Comparison of ENCODE assay signal across 21 mouse cellular contexts in genomic region chr13:45918956-45919711, GRCm38 (mm10).
"Had no signal": no experiment of that assay in that cellular context is flagged by ENCODE, and none has a peak within 500 bp of the region (broad histone marks: within the 10 kb centered on the region; RNA-seq: fewer than 3 reads in every experiment).

No protein-coding gene starts in this region.

- DNase-seq: kidney, postnatal 14 days; left cerebral cortex, postnatal 4 days; liver, postnatal 0 days; lung, embryonic 14.5 days; right cerebral cortex, postnatal 4 days; spleen, adult 18-20 months; thymus, postnatal 25 days had no signal

- H3K4me3 ChIP-seq: kidney, embryonic 15.5 days; layer of hippocampus, adult 2 months; limb, embryonic 12.5 days; limb, embryonic 15.5 days; megakaryocyte, embryonic 14.5 days; midbrain, embryonic 10.5 days; midbrain, embryonic 13.5 days; stomach, embryonic 15.5 days had no signal

- H3K4me1 ChIP-seq: limb, embryonic 12.5 days; midbrain, embryonic 10.5 days had no signal

- H3K9ac ChIP-seq: kidney, embryonic 15.5 days; limb, embryonic 12.5 days; limb, embryonic 15.5 days; liver, embryonic 14.5 days; liver, postnatal 0 days; lung, embryonic 14.5 days; midbrain, embryonic 13.5 days; stomach, embryonic 15.5 days had no signal

- H3K27me3 ChIP-seq: kidney, embryonic 15.5 days; limb, embryonic 12.5 days; limb, embryonic 15.5 days; megakaryocyte, embryonic 14.5 days; midbrain, embryonic 13.5 days; stomach, embryonic 15.5 days had no signal

- H3K36me3 ChIP-seq: kidney, embryonic 15.5 days; limb, embryonic 12.5 days; limb, embryonic 15.5 days; midbrain, embryonic 10.5 days; midbrain, embryonic 13.5 days; stomach, embryonic 15.5 days had no signal

- H3K27ac ChIP-seq: kidney, embryonic 15.5 days; limb, embryonic 12.5 days; limb, embryonic 15.5 days; liver, embryonic 14.5 days; macrophage; midbrain, embryonic 10.5 days; midbrain, embryonic 13.5 days; stomach, embryonic 15.5 days had no signal

- H3K4me2 ChIP-seq: kidney, embryonic 15.5 days; limb, embryonic 12.5 days; limb, embryonic 15.5 days; liver, embryonic 11.5 days; lung, embryonic 14.5 days; midbrain, embryonic 13.5 days; stomach, embryonic 15.5 days had no signal

- H3K9me3 ChIP-seq: kidney, embryonic 15.5 days; limb, embryonic 12.5 days; limb, embryonic 15.5 days; megakaryocyte, embryonic 14.5 days; midbrain, embryonic 10.5 days; midbrain, embryonic 13.5 days; stomach, embryonic 15.5 days had no signal

- ATAC-seq: intestine, postnatal 0 days; liver, postnatal 0 days; lung, postnatal 0 days; midbrain, embryonic 13.5 days; midbrain, embryonic 16.5 days had no signal
